Mouse (Mus musculus) frontal cortex, postnatal 10 days (tissue): Measurements from ENCODE around the gene Matk.

Experiments used
- DNase-seq, 2 experiments: peaks; one replicate each; pipeline ENCODE4 v3.0.0; 2022; ENCODE audit warnings: low spot score in 2 of 2, mixed read lengths in 1 of 2

Matk gene

DNA sequence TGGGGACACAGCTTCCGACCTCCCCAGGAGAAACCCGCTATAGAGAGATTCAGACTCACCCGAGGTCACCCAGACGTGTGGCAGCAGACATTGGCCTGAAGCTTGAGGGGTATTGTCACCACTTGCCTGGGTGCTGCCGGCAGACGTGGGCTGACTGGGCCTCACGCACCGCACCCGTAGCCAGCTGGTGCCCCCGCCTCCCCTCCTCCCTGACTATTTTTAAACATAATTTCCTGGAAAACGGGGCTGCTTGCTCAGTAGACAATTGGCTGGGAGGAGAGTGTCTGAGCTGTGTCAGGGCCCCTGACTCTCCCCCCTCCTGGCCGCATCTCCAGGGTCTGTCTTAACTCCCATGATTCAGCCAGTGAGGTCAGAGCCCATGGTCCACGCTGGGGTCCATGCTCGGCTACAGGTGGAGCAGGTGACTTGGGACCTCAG lies 50.1 kb downstream of the Matk start:
- DNase-seq, result no peak

DNA sequence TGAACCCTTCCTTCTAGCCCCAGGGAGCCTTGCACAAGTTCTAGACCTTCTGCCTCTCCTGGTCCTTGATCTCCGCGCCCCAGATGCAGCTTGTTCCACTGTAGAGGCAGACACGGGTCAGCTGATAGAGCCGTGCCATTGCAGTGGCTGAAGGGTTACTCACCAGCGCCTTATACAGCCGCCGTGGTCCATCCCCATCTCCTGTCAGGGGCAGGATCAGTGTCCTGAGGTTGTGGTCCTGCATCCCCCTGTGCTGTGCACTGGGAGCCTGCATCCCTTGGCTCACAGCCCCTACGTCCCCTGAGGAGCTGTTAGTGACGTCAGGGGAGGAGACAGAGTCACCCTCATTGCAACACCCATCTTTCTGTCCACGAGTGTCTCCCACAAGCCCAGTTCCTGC lies 50.5 kb downstream of the Matk start:
- no peak for DNase-seq

DNA sequence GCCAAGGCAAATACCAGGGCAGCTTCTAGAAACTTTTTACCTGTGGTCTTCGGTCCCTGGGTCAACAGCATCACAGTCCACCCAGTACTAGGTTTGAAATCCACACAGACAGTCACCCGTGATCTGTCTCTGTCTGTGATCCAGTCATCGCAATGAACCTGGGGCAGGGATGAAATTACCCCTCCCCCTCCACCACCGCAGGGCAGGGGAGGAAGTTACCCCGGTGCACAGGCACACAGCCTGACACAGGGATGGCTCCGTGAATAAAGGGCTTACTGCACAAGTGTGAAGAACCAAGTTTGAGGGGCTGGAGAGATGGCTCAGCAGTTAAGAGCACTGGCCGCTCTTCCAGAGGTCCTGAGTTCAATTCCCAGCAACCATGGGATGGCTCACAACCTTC lies 51.0 kb downstream of the Matk start:
- no peak for DNase-seq

DNA sequence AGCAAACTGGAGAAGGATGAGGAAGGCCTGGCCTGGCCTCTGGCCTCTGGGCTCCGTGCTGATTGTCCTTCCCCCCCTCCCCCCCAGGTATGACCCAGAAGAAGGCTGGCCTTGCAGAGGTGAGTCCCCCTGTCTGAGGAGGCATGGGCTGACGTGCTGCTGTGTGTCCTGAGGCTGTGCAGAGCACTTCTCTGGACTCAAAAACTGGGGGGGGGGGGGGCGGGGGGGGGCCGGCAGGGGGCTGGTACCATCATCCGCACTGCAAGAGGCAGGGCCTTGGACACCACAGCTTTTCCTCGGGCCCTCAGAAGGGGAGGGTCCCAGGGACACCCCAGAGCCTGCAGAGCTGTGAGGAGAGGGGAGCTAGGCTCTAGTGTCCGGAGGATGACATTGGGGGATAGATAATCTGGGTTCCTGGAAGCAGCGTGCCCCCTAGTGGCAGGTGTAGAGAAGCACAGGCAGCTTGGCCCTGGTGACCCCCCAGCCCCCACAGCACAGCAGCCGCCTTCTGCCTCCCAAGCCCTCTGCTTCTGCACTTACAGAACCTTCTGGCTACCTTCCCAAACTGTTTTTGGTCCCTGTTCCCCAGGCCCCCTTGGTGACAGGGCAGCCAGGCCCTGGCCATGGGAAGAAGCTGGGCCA lies 52.0 kb downstream of the Matk start:
- no peak for DNase-seq

DNA sequence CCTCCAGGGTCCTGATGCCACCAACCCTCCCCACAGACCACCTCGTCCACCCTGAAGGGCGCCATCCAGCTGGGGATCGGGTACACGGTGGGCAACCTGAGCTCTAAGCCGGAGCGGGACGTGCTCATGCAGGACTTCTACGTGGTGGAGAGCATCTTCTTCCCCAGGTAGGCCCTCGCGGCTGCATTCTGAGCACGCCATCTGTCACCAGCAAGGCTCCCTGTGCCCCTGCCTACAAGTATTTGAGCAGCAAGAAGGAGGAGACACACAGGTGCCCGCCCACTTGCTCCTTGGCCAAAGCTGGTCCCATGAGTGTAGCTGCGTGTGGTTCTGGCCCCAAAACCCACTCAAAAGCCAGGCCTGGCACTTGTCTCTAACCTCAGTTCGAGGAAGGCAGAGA lies 52.9 kb downstream of the Matk start:
- no peak for DNase-seq

DNA sequence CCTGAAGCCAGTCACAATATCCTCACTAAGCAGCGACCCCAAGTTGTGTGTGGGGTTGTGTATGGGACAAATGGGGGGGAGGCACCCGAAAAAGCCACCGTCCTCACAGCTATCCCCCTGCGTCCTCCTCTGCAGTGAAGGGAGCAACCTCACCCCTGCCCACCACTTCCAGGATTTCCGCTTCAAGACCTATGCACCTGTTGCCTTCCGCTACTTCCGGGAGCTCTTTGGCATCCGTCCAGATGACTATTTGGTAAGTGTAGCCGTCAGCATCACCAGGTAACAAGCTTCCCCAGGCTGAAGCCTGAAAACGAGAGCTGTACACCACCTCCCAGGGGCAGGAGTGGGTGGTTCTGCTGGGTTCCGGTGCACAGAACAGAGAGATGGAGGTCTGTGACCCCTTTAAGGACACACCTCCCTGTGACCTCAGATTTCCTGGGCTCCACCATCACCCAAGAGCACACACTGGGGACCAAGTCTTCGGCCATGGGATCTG lies 53.5 kb downstream of the Matk start:
- DNase-seq, result no peak

DNA sequence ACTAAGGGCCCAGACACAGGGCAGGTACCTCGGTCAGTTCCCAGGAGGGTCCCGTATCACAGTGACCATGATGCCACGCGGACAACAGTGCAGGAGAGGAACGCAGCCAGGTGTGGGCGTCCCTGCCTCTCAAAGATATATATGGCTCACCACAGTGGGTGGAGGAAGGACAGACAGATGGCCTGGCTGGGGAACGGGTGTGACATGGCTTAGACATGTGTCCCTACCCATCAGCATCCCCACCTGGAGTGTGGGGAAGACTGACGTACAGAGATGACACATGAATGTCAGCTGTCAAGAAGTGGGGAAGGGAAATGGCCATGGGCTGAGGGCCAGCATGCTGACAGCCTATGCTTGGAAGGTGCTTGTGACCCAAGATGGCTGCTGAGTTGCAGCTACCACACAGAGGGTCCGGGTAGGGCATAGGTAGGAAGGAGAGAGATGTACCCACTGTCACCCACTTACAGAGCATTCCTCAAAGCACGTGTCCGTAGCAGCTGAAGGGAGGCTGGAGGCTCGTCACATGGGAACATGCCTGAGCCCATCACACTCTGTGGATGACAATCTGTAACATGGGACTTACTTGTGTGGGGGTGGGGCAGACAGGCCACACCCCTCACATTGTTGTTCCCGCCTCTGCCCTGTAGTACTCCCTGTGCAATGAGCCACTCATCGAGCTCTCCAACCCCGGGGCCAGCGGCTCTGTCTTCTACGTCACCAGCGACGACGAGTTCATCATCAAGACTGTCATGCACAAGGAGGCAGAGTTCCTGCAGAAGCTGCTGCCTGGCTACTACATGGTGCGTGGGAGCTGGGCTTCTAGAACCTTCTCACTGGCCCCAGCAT lies 54.3 kb downstream of the Matk start:
- DNase-seq, result no peak

DNA sequence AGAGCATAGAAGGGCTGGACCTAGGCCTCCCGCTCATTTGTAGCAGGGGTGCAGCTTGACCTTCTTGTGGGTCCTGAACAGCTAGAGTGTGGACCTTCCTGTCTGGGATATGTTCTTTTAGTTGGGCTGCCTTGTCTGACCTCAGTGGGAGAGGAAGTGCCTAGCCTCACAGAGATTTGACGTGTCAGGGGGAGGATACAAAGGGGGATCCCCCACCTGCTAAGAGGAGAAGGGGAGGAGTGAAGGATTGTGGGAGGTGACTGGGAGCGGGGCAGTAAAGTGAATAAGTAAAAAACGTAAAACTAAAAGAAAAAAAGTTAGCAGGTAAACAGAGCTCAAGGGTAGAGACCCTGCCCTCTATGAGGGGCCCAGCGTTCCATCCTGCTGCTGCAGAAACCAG lies 56.8 kb downstream of the Matk start:
- DNase-seq, result no peak
